Mouse (Mus musculus): ENCODE data around the gene Vps13d. TPM values are rescaled to one million over a fixed set of nuclear protein-coding genes. Genes with fewer than 3 reads are reported as not detected.
A peak's percentile ranks its signal among the peaks of the same experiment; 100 is the strongest.

Vps13d gene
- polyA plus RNA-seq, 1 experiment from 2014 or later: 12.6 TPM

DNA sequence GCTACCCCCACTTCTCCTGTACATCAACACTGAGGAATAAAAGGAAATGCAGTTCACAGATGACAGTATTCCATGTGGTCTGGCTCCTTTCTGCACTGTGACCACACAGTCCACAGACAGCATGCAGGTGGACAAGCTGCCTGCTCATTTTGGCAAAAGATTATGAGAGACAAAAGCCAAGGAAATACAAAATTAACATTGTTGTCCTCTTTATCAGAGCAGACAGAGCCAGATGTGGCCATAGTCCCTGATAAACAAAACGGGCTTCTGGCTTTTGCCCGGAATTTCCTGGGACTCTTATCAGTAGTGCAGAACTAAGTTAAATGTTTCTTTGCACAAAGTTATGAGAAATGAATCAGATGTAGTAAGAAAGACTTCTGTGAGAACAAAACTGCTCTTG is 161.4 kb downstream of the Vps13d start:
- no peaks in the 10 kb centered on the region; the same call in 1 of the 2 replicates for H3K36me3 ChIP-seq (ENCODE audit: control insufficient read depth, insufficient read depth, low read length)
- no peak for ATAC-seq (ENCODE audit: low FRiP score, low TSS enrichment)
- no peak overlapping the region for H3K4me3 ChIP-seq (ENCODE audit: low read length)
- H3K9ac ChIP-seq (ENCODE audit: low read depth, low read length): no peak overlapping the region
- 41% methylated on average over 2 of the region's 2 CpGs for WGBS
- no peaks in the 10 kb centered on the region for H3K27me3 ChIP-seq (ENCODE audit: control insufficient read depth, insufficient read depth, low read length)
- peaks cover 54% of the 10 kb centered on the region for H3K4me1 ChIP-seq (ENCODE audit: control insufficient read depth, insufficient read depth, low read length)
- no peak overlapping the region for H3K4me2 ChIP-seq (replicated peaks; ENCODE audit: low read depth, low read length)
- H3K9me3 ChIP-seq (ENCODE audit: control insufficient read depth, low read length): no peaks in the 10 kb centered on the region
- peak overlapping the region; percentile 77; the same call in 1 of the 2 replicates for H3K27ac ChIP-seq (ENCODE audit: low read depth, low read length)

DNA sequence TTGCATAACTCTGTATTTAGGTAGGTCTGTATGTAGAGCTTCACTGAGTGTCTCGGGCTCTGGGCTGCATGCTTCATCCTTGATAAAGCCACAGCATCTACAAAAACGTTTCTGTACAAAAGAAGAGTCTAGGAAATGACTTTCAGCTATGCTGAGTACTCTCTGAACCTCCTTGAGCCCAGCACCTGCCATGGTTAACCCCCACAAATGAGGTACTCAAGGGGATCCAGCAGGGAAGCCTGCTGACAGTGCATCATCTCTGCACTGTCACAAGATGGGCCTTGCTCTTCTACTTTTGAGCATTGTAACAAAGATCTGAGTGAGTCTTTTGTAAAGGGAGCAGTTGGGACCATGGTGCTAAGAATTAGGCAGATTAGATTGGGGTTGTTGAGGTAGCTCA is 162.2 kb downstream of the Vps13d start:
- 74% methylated on average over 2 of the region's 2 CpGs for WGBS
- Histone ChIP-seq H3K4me3 (ENCODE audit: low read length) (no peak overlapping the region), H3K27me3 (ENCODE audit: control insufficient read depth, insufficient read depth, low read length) (no peaks in the 10 kb centered on the region), H3K4me2 (replicated peaks; ENCODE audit: low read depth, low read length) (no peak overlapping the region), H3K36me3 (ENCODE audit: control insufficient read depth, insufficient read depth, low read length) (no peaks in the 10 kb centered on the region; the same call in 1 of the 2 replicates), H3K9ac (ENCODE audit: low read depth, low read length) (no peak overlapping the region), H3K9me3 (ENCODE audit: control insufficient read depth, low read length) (no peaks in the 10 kb centered on the region), H3K4me1 (ENCODE audit: control insufficient read depth, insufficient read depth, low read length) (peaks cover 52% of the 10 kb centered on the region), H3K27ac (ENCODE audit: low read depth, low read length) (no peak overlapping the region; the same call in 1 of the 2 replicates)
- ATAC-seq (ENCODE audit: low FRiP score, low TSS enrichment): no peak

DNA sequence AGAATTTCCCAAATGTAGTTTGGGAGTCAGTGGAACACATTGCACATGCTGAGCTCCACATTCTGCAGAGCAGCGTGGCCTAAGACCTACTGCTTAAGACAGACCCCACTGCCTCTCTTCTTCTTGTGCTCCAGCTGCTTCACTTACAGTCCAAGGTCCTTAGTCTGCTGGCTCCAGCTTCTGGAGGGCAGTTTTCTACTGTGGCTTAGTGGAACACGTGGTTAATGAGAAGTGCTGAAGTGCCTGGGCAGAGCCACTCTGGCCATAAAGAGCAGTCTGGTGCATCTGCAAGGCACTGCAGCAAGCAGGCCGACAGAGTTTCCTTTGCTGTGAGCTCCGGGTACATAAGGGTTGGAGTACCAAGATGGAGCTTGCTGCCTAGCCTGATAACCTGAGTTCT is 163.3 kb downstream of the Vps13d start:
- H3K4me2 ChIP-seq (replicated peaks; ENCODE audit: low read depth, low read length): no peak overlapping the region
- no peak overlapping the region for H3K9ac ChIP-seq (ENCODE audit: low read depth, low read length)
- ATAC-seq (ENCODE audit: low FRiP score, low TSS enrichment): no peak
- H3K4me1 ChIP-seq (ENCODE audit: control insufficient read depth, insufficient read depth, low read length): peaks cover 59% of the 10 kb centered on the region
- no peaks in the 10 kb centered on the region; the same call in 1 of the 2 replicates for H3K36me3 ChIP-seq (ENCODE audit: control insufficient read depth, insufficient read depth, low read length)
- H3K9me3 ChIP-seq (ENCODE audit: control insufficient read depth, low read length): no peaks in the 10 kb centered on the region
- no peaks in the 10 kb centered on the region for H3K27me3 ChIP-seq (ENCODE audit: control insufficient read depth, insufficient read depth, low read length)
- H3K4me3 ChIP-seq (ENCODE audit: low read length): no peak overlapping the region
- 44% methylated on average over 4 of the region's 4 CpGs for WGBS
- no peak overlapping the region for H3K27ac ChIP-seq (ENCODE audit: low read depth, low read length)

DNA sequence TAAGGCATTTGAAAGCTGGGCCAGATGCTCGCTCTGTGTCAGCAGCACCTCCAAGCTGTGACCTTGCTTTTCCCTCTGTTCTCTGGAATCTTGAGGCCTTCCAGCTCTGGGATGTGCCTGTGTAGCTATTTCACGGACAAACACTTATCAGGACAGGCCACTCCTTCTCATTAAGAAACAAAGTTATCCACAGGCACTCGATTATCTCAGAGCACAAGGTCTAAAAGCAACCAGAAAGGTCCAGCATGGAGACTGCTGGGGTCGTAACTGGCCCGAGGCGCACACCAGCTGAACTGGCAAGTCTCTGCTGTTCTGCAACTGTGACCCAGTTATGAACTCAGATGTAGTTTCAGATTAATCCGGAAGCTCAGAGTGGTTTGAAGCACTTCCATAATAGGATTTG is 168.4 kb downstream of the Vps13d start:
- no peak overlapping the region for H3K4me3 ChIP-seq (ENCODE audit: low read length)
- peak; percentile 44; the same call in 1 of the 2 replicates for ATAC-seq (ENCODE audit: low FRiP score, low TSS enrichment)
- H3K4me2 ChIP-seq (replicated peaks; ENCODE audit: low read depth, low read length): no peak overlapping the region
- peak overlapping the region; percentile 9; the same call in 1 of the 2 replicates for H3K9ac ChIP-seq (ENCODE audit: low read depth, low read length)
- no peaks in the 10 kb centered on the region for H3K9me3 ChIP-seq (ENCODE audit: control insufficient read depth, low read length)
- H3K27ac ChIP-seq (ENCODE audit: low read depth, low read length): peak overlapping the region; percentile 89
- H3K4me1 ChIP-seq (ENCODE audit: control insufficient read depth, insufficient read depth, low read length): peaks cover 69% of the 10 kb centered on the region
- whole genome bisulfite sequencing: 45% methylated on average over 7 of the region's 7 CpGs
- H3K36me3 ChIP-seq (ENCODE audit: control insufficient read depth, insufficient read depth, low read length): no peaks in the 10 kb centered on the region; the same call in 1 of the 2 replicates
- H3K27me3 ChIP-seq (ENCODE audit: control insufficient read depth, insufficient read depth, low read length): no peaks in the 10 kb centered on the region

DNA sequence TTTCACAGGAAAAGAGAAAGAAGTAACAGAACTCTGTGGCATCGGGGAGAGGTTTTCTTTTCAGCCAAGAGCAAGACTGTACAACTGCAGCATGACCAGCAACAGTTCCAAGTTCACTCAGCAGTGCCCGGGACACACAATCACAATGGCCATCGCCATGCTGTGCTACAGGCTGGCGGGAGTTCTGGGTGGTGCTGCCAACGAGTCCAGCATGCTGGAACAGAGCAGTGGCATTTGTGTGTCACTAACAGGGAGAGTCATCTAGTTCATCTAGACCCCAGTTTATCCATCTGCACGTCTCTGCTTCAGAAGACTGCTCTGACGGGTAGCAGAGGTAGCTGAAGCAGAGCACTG is 169.4 kb downstream of the Vps13d start:
- Histone ChIP-seq H3K9ac (ENCODE audit: low read depth, low read length) (no peak overlapping the region), H3K36me3 (ENCODE audit: control insufficient read depth, insufficient read depth, low read length) (no peaks in the 10 kb centered on the region; the same call in 1 of the 2 replicates), H3K9me3 (ENCODE audit: control insufficient read depth, low read length) (no peaks in the 10 kb centered on the region), H3K4me1 (ENCODE audit: control insufficient read depth, insufficient read depth, low read length) (peaks cover 62% of the 10 kb centered on the region), H3K4me3 (ENCODE audit: low read length) (no peak overlapping the region), H3K27ac (ENCODE audit: low read depth, low read length) (peak overlapping the region; percentile 89), H3K4me2 (replicated peaks; ENCODE audit: low read depth, low read length) (no peak overlapping the region), H3K27me3 (ENCODE audit: control insufficient read depth, insufficient read depth, low read length) (no peaks in the 10 kb centered on the region)
- 41% methylated on average over 7 of the region's 7 CpGs for WGBS
- no peak for ATAC-seq (ENCODE audit: low FRiP score, low TSS enrichment)

DNA sequence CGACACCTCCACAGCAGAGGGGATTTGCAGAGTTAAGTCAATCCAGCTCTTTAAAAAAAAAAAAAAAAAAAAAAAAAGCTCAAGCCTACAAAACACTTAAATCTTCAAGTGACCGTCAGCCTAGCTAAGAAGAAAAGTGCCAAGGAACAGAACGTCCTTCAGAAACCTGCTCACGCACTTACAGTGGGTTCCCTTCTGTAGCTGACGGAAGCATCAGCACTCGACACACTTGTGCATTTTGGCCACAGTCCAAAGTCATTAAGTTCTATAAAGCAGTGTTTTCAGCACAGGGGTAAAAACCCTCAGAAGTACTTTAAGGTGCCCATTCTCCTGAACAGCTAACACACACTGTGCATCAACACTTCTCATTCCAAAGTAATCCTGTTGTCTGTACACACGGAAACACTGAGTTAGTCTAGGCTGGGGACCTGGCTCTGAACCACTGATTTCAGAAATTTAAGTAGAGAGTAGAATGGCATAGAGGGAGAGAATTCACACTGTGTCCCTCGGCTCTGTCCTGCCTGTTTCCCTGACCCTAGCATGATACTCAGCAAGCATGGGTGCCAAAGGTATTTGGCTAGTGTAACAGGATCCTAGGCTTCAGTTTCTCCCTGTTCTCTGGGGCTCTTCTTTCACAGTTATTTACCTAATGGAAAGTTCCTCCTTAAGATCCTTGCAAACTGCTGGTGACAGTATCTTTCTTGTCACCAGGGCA is 170.0 kb downstream of the Vps13d start:
- peak; percentile 24 for ATAC-seq (ENCODE audit: low FRiP score, low TSS enrichment)
- 19% methylated on average over 8 of the region's 8 CpGs for WGBS
- peak overlapping the region; percentile 89; the same call in 1 of the 2 replicates for H3K27ac ChIP-seq (ENCODE audit: low read depth, low read length)
- no peaks in the 10 kb centered on the region for H3K9me3 ChIP-seq (ENCODE audit: control insufficient read depth, low read length)
- no peaks in the 10 kb centered on the region; the same call in 1 of the 2 replicates for H3K36me3 ChIP-seq (ENCODE audit: control insufficient read depth, insufficient read depth, low read length)
- no peak overlapping the region for H3K4me3 ChIP-seq (ENCODE audit: low read length)
- no peak overlapping the region for H3K9ac ChIP-seq (ENCODE audit: low read depth, low read length)
- H3K4me2 ChIP-seq (replicated peaks; ENCODE audit: low read depth, low read length): no peak overlapping the region
- no peaks in the 10 kb centered on the region for H3K27me3 ChIP-seq (ENCODE audit: control insufficient read depth, insufficient read depth, low read length)
- peaks cover 62% of the 10 kb centered on the region for H3K4me1 ChIP-seq (ENCODE audit: control insufficient read depth, insufficient read depth, low read length)

DNA sequence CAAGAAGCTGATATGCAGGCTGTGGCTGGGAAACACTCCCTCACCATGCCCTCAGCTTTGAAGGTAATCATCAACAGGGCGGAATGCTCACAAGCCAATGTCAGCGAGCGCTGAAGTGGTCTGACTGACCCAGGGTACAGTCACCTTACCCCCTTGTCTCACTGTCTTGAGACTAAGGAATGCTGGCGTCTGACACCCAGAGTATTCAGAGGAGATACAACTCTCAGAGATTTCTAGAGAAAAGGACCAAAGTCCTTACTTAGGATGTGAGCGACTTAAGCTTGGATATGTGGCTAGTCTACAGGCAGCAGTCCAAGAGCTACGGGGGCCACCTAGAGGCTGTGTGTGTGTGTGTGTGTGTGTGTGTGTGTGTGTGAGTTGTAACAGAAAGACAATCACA is 170.9 kb downstream of the Vps13d start:
- peaks cover 6% of the 10 kb centered on the region; the same call in 1 of the 2 replicates for H3K36me3 ChIP-seq (ENCODE audit: control insufficient read depth, insufficient read depth, low read length)
- peak overlapping the region; percentile 47; the same call in 1 of the 2 replicates for H3K27ac ChIP-seq (ENCODE audit: low read depth, low read length)
- no peak overlapping the region for H3K4me3 ChIP-seq (ENCODE audit: low read length)
- no peak overlapping the region for H3K4me2 ChIP-seq (replicated peaks; ENCODE audit: low read depth, low read length)
- H3K27me3 ChIP-seq (ENCODE audit: control insufficient read depth, insufficient read depth, low read length): no peaks in the 10 kb centered on the region
- WGBS: 63% methylated on average over 6 of the region's 6 CpGs
- ATAC-seq (ENCODE audit: low FRiP score, low TSS enrichment): peak; percentile 18; the same call in 1 of the 2 replicates
- H3K4me1 ChIP-seq (ENCODE audit: control insufficient read depth, insufficient read depth, low read length): peaks cover 62% of the 10 kb centered on the region
- no peak overlapping the region for H3K9ac ChIP-seq (ENCODE audit: low read depth, low read length)
- H3K9me3 ChIP-seq (ENCODE audit: control insufficient read depth, low read length): no peaks in the 10 kb centered on the region

DNA sequence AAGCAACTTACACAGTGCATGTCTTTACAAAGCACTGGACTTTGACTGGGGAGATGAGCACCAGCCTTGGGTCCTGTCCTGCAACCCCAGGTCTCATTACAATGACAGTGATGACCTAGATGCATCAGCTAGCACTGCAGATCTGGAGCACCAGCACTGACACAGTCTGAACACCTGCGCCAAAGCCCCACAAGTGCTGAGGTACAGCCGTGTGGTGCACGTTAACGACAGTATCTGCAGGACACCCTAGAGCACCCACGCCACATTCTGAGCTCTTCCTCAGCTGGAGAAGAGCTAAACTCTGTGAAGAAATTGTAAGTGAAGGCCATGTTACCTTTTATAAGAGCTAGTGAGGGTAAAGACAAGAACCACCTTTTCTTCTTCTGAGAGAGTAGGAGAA is 172.0 kb downstream of the Vps13d start:
- Histone ChIP-seq H3K27me3 (ENCODE audit: control insufficient read depth, insufficient read depth, low read length) (no peaks in the 10 kb centered on the region), H3K9ac (ENCODE audit: low read depth, low read length) (no peak overlapping the region), H3K27ac (ENCODE audit: low read depth, low read length) (no peak overlapping the region), H3K4me3 (ENCODE audit: low read length) (no peak overlapping the region), H3K36me3 (ENCODE audit: control insufficient read depth, insufficient read depth, low read length) (peaks cover 6% of the 10 kb centered on the region; the same call in 1 of the 2 replicates), H3K9me3 (ENCODE audit: control insufficient read depth, low read length) (no peaks in the 10 kb centered on the region), H3K4me2 (replicated peaks; ENCODE audit: low read depth, low read length) (no peak overlapping the region), H3K4me1 (ENCODE audit: control insufficient read depth, insufficient read depth, low read length) (peaks cover 56% of the 10 kb centered on the region)
- WGBS: 91% methylated on average over 5 of the region's 5 CpGs
- no peak for ATAC-seq (ENCODE audit: low FRiP score, low TSS enrichment)

DNA sequence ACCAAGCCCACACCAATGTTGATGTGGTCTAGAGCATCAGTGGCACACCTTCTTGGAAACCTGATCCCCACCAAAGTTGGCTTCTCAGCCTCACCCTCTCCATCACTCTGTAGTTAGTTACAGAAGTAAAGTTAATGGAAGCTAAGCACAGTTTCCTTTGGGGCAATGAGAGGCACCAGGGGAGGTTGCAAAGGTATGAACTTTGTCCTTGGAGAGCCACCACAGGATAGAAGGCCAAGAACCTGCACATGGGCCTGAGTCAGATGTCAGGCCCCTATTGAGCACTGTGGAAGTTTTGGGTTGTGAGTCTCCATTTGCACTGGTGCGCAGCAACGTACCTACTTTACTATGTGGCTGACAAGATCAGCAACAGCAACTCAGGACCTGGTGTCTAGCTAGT is 172.6 kb downstream of the Vps13d start:
- Histone ChIP-seq H3K4me3 (ENCODE audit: low read length) (no peak overlapping the region), H3K4me2 (replicated peaks; ENCODE audit: low read depth, low read length) (no peak overlapping the region), H3K9ac (ENCODE audit: low read depth, low read length) (no peak overlapping the region), H3K9me3 (ENCODE audit: control insufficient read depth, low read length) (no peaks in the 10 kb centered on the region), H3K4me1 (ENCODE audit: control insufficient read depth, insufficient read depth, low read length) (peaks cover 54% of the 10 kb centered on the region), H3K27me3 (ENCODE audit: control insufficient read depth, insufficient read depth, low read length) (no peaks in the 10 kb centered on the region), H3K36me3 (ENCODE audit: control insufficient read depth, insufficient read depth, low read length) (peaks cover 6% of the 10 kb centered on the region; the same call in 1 of the 2 replicates), H3K27ac (ENCODE audit: low read depth, low read length) (peak overlapping the region; percentile 2; the same call in 1 of the 2 replicates)
- peak; percentile 8; the same call in 1 of the 2 replicates for ATAC-seq (ENCODE audit: low FRiP score, low TSS enrichment)
- WGBS: 90% methylated on average over 2 of the region's 2 CpGs
